Mouse (Mus musculus) thymus, postnatal 25 days (tissue): ENCODE measurements around the gene Grpr.
A peak's percentile ranks its signal among the peaks of the same experiment; 100 is the strongest.

Experiments used
- DNase-seq: peaks from one replicate; pipeline ENCODE4 v3.0.0; 2022

Grpr gene

DNA sequence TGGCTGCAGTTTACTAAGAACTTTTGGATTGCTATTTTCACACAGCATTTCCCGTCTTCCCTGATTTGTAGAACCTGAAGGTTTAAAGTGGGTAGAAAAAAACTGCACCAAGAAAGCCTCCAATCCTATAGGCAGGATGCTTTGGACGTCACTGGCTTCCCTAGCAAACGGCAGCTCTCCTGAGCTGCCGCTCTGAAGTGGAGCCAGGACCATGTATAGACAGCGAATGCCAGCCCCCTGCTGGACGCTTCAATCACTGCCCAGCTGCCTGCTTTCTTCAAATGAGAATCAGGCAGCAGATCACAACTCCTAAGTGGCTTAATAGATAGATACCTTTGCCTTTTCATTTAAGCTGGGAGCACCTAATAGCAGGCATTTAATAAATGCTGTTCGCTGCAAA, at the start of gene Grpr:
Gene Grpr, minus strand, starts transcription at position 12 of the 400 bp plus-strand sequence.
- DNase-seq = peak; percentile 17

DNA sequence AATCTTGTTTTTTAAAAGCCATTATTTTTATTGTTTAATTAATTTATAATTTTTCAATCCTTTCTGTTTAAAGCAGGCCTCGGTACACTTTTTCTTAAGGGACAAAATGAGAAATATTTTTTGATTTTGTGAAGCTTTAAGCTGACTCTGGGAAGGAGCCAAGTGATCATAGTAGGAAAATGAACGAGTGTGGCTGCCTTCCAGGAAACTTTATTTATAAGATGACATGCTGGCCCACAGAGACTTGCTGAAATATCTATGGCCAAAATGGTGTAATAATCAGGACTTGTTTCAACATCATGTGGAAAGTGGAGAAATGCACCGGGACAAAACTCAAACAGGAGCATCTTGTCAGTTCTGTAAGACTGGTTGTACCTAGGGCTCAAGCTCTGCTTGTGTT, 11.0 kb upstream of the Grpr start:
- no peak for DNase-seq

DNA sequence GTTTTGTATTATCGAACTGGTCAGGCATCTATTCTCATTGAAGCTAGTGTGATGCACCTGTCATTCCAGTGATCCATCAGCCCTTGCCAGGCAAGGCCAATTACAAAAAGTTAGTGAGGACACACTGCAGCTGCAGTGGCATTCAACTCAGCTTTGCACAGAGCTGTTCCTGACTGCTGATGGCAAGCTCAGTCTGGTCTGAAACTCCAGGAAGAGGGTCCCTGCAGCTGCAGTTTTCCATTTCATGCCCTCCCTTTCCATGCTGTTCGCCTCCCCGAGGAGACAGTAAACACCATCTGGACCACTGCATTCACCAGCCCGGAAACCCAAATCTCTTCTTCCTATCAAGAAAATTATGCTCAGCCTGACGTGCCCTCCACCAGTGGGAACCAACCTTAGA, 2.4 kb downstream of the Grpr start:
- DNase-seq = no peak

DNA sequence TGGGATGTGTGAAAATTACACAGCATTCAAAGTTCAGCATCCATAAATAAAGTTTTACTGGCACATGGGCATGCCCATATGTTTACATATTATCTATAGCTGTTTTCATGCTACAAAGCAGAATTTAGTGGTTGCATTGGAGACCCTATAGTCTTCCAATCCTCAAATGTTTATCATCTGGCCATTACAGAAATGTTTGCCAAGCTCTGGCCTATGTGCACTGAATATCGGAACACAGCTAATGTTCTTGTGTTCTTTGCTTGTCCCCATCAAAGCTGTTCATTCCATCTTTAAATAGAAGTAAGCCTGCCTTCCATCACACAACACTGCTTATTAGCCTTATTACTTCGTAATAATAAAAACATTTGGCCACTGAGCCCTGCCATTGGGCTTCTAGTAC, 16.6 kb downstream of the Grpr start:
- no peak for DNase-seq

DNA sequence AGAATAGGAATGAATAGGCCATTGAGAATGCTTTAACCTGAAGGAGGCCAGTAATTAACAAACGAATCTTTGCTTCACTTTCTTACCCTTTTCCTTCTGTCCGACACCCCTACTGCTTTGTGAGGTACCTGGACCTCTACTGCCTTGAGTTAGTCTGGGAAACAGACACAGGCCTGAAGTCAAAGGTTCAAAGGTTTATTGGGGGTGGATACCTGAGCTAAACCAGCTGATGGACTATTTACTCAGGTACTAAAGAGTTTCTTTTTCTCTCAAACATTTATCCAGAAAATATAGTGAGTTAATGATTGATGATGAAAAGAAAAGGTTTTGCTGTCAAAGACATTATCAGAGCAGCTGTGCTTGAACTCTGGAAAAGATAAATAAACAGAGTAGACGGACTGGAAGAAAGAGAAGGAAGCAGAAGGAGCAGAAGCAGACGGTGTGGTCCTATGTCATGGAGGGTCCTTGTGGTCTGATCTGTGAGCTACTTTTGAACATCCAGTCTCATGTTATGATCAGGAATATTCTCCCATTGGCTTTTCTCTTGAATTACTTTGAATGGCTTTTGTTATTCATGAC, 30.4 kb downstream of the Grpr start:
- DNase-seq = no peak

DNA sequence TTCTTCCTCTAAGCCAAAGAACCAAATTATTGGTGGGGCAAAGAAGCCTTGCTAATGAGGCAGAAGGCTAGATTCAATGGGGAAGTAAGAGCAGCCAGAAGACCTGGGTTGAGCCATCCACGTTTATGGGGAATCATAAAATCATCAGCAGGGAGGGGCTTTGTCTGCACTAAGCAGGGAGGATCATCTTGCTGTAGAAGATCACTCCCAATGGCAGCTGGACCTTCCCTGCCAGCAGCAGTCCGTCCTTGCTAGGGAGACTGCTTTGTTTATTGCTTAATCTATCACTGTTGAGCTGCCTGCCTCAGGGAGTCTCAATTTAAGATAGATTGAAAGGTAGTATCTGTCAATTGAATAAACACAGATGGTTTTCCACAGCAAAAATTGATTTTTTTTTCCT, 37.7 kb downstream of the Grpr start:
- DNase-seq = no peak

DNA sequence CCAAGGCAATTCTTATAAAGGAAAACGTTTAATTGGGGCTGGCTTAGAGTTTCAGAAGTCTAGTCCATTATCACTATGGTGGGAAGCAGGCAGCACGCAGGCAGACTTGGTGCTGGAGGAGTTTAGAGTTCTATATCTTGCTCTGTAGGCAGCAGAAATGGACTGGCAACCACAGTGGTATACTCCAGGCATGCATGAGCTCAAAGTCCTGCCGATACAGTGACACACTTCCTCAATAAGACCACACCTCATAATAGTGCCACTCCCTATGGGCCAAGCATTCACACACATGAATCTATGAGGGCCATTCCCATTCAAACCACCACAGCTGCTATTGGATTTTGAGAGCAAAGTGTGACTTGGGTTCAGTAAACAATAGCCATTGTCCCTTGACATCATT, 47.4 kb downstream of the Grpr start:
- DNase-seq = no peak
